Mouse (Mus musculus) forebrain, embryonic 10.5 days (tissue): ENCODE results near the gene BC055324. TPM values are rescaled to one million over a fixed set of nuclear protein-coding genes. Genes with fewer than 3 reads are reported as not detected.
"Not testable (repeated sequence)": the region's sequence is repeated elsewhere in the genome, so short reads cannot be mapped to it uniquely, and the experiment has no call there.

ENCODE experiments used
- DNase-seq: peaks from one replicate; pipeline ENCODE4 v3.0.0-alpha.2; 2017; ENCODE audit warnings: low spot score; ENCODE audit errors: extremely low spot score
- H3K27ac ChIP-seq: fragments of 300-500 bp; sonication (generic); 2 replicates; pipeline ENCODE4 v1.5.1; 2016; ENCODE audit warnings: mild to moderate bottlenecking
- H3K27me3 ChIP-seq: fragments of 300-500 bp; sonication (generic); 2 replicates; pipeline ENCODE4 v1.6.1; 2016; ENCODE audit warnings: mild to moderate bottlenecking; ENCODE audit not compliant: poor library complexity, severe bottlenecking
- H3K36me3 ChIP-seq: fragments of 300-500 bp; sonication (generic); replicated peaks from 2 replicates; pipeline ENCODE4 v1.6.1; 2016; ENCODE audit warnings: mild to moderate bottlenecking, moderate library complexity
- H3K4me1 ChIP-seq: fragments of 300-500 bp; sonication (generic); 2 replicates; pipeline ENCODE4 v1.6.1; 2016
- H3K4me3 ChIP-seq: fragments of 300-500 bp; sonication (generic); 2 replicates; pipeline ENCODE4 v1.5.1; 2016; ENCODE audit warnings: mild to moderate bottlenecking, moderate library complexity
- H3K9me3 ChIP-seq: fragments of 300-500 bp; sonication (generic); 2 replicates; pipeline ENCODE4 v1.6.1; 2016; ENCODE audit warnings: mild to moderate bottlenecking, moderate library complexity
- WGBS: fragments of 180-500 bp; shearing (Covaris S2); methylation state at CpG from one replicate; pipeline ENCODE4 v1.1.7; 2016; 5-methylcytosine and 5-hydroxymethylcytosine counted together
- polyA plus RNA-seq: library from polyadenylated mRNA; unstranded; fragments of >200 nt; fragmentation: Nextera tagmentation; extraction: Ambion mirVana; gene quantifications from 2 replicates; pipeline ENCODE4 v1.2.1, GENCODE M21; 2016

BC055324 gene
- 47.2 and 47.8 TPM in 2 replicates for polyA plus RNA-seq

- Histone ChIP-seq H3K4me3 (peak within 1 kb of the TSS; percentile 78), H3K4me1 (peaks cover 20% of the 10 kb centered on the region), H3K27me3 (no peaks in the 10 kb centered on the region), H3K9me3 (no peaks in the 10 kb centered on the region), H3K36me3 (peaks cover 17% of the 10 kb centered on the region; the same call in 1 of the 2 replicates), H3K27ac (peak within 1 kb of the TSS; percentile 92)
- 5% methylated on average over 43 of the region's 43 CpGs for WGBS
- DNase-seq: peak; percentile 90
These were observed at the start of gene BC055324, which contains the start of gene Mettl18 for GRCm38 (mm10) chr1:163994721-163995608. TSS of gene BC055324 (minus strand) at chr1:163994796. TSS of gene Mettl18 (plus strand) at chr1:163994889.

- 66% methylated on average over 3 of the region's 3 CpGs for WGBS
- no peaks in the 10 kb centered on the region for H3K9me3 ChIP-seq
- H3K4me1 ChIP-seq: 0 out of 2 replicates have a peak, but pooled peaks cover under 1% of the 10 kb centered on the region
- H3K4me3 ChIP-seq: no peak overlapping the region
- no peak for DNase-seq
- H3K27ac ChIP-seq: no peak overlapping the region
- H3K36me3 ChIP-seq: no peaks in the 10 kb centered on the region
- no peaks in the 10 kb centered on the region for H3K27me3 ChIP-seq
These were observed 49.0 kb upstream of the BC055324 start for GRCm38 (mm10) chr1:164043549-164043948.

- Histone ChIP-seq H3K27me3 (no peaks in the 10 kb centered on the region), H3K36me3 (no peaks in the 10 kb centered on the region), H3K4me1 (no peaks in the 10 kb centered on the region), H3K9me3 (no peaks in the 10 kb centered on the region), H3K27ac (no peak overlapping the region), H3K4me3 (no peak overlapping the region)
- no peak for DNase-seq
- WGBS: 81% methylated on average over 10 of the region's 10 CpGs
These were observed 46.0 kb upstream of the BC055324 start for GRCm38 (mm10) chr1:164040385-164041135.

GRCm38 (mm10) chr1:164027416-164027815, 32.8 kb upstream of the BC055324 start:
- Histone ChIP-seq H3K4me1 (no peaks in the 10 kb centered on the region), H3K4me3 (no peak overlapping the region), H3K27me3 (no peaks in the 10 kb centered on the region), H3K27ac (no peak overlapping the region), H3K9me3 (no peaks in the 10 kb centered on the region), H3K36me3 (no peaks in the 10 kb centered on the region)
- DNase-seq: no peak
- WGBS: 55% methylated on average over 5 of the region's 5 CpGs

- H3K9me3 ChIP-seq: no peaks in the 10 kb centered on the region
- DNase-seq: no peak
- H3K4me3 ChIP-seq: no peak overlapping the region
- H3K27me3 ChIP-seq: no peaks in the 10 kb centered on the region
- no peaks in the 10 kb centered on the region for H3K36me3 ChIP-seq
- H3K27ac ChIP-seq: no peak overlapping the region
- 88% methylated on average over 4 of the region's 4 CpGs for WGBS
- no peaks in the 10 kb centered on the region for H3K4me1 ChIP-seq
These were observed 31.1 kb upstream of the BC055324 start for GRCm38 (mm10) chr1:164025685-164026084.

- H3K27me3 ChIP-seq, H3K27ac ChIP-seq, H3K4me3 ChIP-seq, H3K36me3 ChIP-seq, H3K9me3 ChIP-seq, H3K4me1 ChIP-seq, DNase-seq: not testable (repeated sequence)
- WGBS: 83% methylated on average over 5 of the region's 5 CpGs
These were observed 27.5 kb upstream of the BC055324 start for GRCm38 (mm10) chr1:164022106-164022505.

GRCm38 (mm10) chr1:164020746-164021145, 26.1 kb upstream of the BC055324 start:
- not testable (repeated sequence) for DNase-seq, H3K27ac ChIP-seq, H3K4me3 ChIP-seq, H3K9me3 ChIP-seq, H3K27me3 ChIP-seq, H3K4me1 ChIP-seq, H3K36me3 ChIP-seq
- 87% methylated on average over 3 of the region's 3 CpGs for WGBS

GRCm38 (mm10) chr1:164019789-164020188, 25.2 kb upstream of the BC055324 start:
- DNase-seq: no peak
- H3K27ac ChIP-seq: no peak overlapping the region

GRCm38 (mm10) chr1:164018221-164018896, 23.8 kb upstream of the BC055324 start:
- Histone ChIP-seq H3K36me3 (no peaks in the 10 kb centered on the region), H3K9me3 (no peaks in the 10 kb centered on the region), H3K4me1 (no peaks in the 10 kb centered on the region), H3K27me3 (no peaks in the 10 kb centered on the region), H3K4me3 (no peak overlapping the region), H3K27ac (no peak overlapping the region)
- no peak for DNase-seq
- WGBS: 91% methylated on average over 16 of the region's 16 CpGs

More at GRCm38 (mm10) chr1:164019789-164020188, 25.2 kb upstream of the BC055324 start:
- 71% methylated on average over 6 of the region's 6 CpGs for WGBS
- no peaks in the 10 kb centered on the region for H3K27me3 ChIP-seq
- H3K4me3 ChIP-seq: no peak overlapping the region
- no peaks in the 10 kb centered on the region for H3K4me1 ChIP-seq
- no peaks in the 10 kb centered on the region for H3K9me3 ChIP-seq
- no peaks in the 10 kb centered on the region for H3K36me3 ChIP-seq

GRCm38 (mm10) chr1:164014616-164015015, 20.0 kb upstream of the BC055324 start:
- no peak overlapping the region for H3K27ac ChIP-seq

GRCm38 (mm10) chr1:164009235-164009634, 14.6 kb upstream of the BC055324 start:
- H3K36me3 ChIP-seq: no peaks in the 10 kb centered on the region
- no peaks in the 10 kb centered on the region for H3K4me1 ChIP-seq
- H3K27ac ChIP-seq: no peak overlapping the region
- H3K4me3 ChIP-seq: no peak overlapping the region
- H3K27me3 ChIP-seq: no peaks in the 10 kb centered on the region
- peak; percentile 17 for DNase-seq
- no peaks in the 10 kb centered on the region for H3K9me3 ChIP-seq
- WGBS: 38% methylated on average over 2 of the region's 2 CpGs

More at GRCm38 (mm10) chr1:164014616-164015015, 20.0 kb upstream of the BC055324 start:
- Histone ChIP-seq H3K27me3 (no peaks in the 10 kb centered on the region), H3K36me3 (no peaks in the 10 kb centered on the region), H3K9me3 (no peaks in the 10 kb centered on the region), H3K4me1 (no peaks in the 10 kb centered on the region), H3K4me3 (no peak overlapping the region)
- 83% methylated on average over 1 of the region's 1 CpGs for WGBS
- no peak for DNase-seq

- no peaks in the 10 kb centered on the region for H3K4me1 ChIP-seq
- DNase-seq: no peak
- WGBS: 76% methylated on average over 3 of the region's 3 CpGs
- no peaks in the 10 kb centered on the region for H3K27me3 ChIP-seq
- H3K4me3 ChIP-seq: no peak overlapping the region
- no peak overlapping the region for H3K27ac ChIP-seq
- H3K36me3 ChIP-seq: no peaks in the 10 kb centered on the region
- no peaks in the 10 kb centered on the region for H3K9me3 ChIP-seq
These were observed 9.7 kb upstream of the BC055324 start for GRCm38 (mm10) chr1:164004311-164004710.
